Mouse (Mus musculus) kidney, embryonic 15.5 days (tissue): ENCODE data around the gene Hspa2. TPM values are rescaled to one million over a fixed set of nuclear protein-coding genes. Genes with fewer than 3 reads are reported as not detected.
A peak's percentile ranks its signal among the peaks of the same experiment; 100 is the strongest.
"Not testable (repeated sequence)": the region's sequence is repeated elsewhere in the genome, so short reads cannot be mapped to it uniquely, and the experiment has no call there.

ENCODE experiments used
- ATAC-seq: fragments of 200-750 bp; cut with Nextera tagmentation; replicated peaks from 2 replicates; pipeline ENCODE4 v1.8.0; 2017; ENCODE audit warnings: moderate TSS enrichment; ENCODE audit not compliant: low FRiP score
- H3K27ac ChIP-seq: fragments of 300-500 bp; sonication (generic); 2 replicates; pipeline ENCODE4 v1.5.1; 2015; ENCODE audit warnings: mild to moderate bottlenecking, inconsistent platforms
- H3K27me3 ChIP-seq: fragments of 300-500 bp; sonication (generic); 2 replicates; pipeline ENCODE4 v1.6.1; 2015; ENCODE audit warnings: inconsistent platforms
- H3K36me3 ChIP-seq: fragments of 300-500 bp; sonication (generic); 2 replicates; pipeline ENCODE4 v1.6.1; 2015; ENCODE audit warnings: inconsistent platforms
- H3K4me1 ChIP-seq: fragments of 300-500 bp; sonication (generic); 2 replicates; pipeline ENCODE4 v1.6.1; 2015; ENCODE audit warnings: inconsistent platforms
- H3K4me2 ChIP-seq: fragments of 300-500 bp; sonication (generic); 2 replicates; pipeline ENCODE4 v1.6.1; 2015; ENCODE audit warnings: moderate library complexity, mild to moderate bottlenecking, inconsistent platforms
- H3K4me3 ChIP-seq: fragments of 300-500 bp; sonication (generic); replicated peaks from 2 replicates; pipeline ENCODE4 v1.5.1; 2015; ENCODE audit warnings: mild to moderate bottlenecking, inconsistent platforms
- H3K9ac ChIP-seq: fragments of 300-500 bp; sonication (generic); 2 replicates; pipeline ENCODE4 v1.6.1; 2015; ENCODE audit warnings: mild to moderate bottlenecking, inconsistent platforms
- H3K9me3 ChIP-seq: fragments of 300-500 bp; sonication (generic); replicated peaks from 2 replicates; pipeline ENCODE4 v1.6.1; 2016; ENCODE audit warnings: inconsistent platforms
- WGBS: fragments of 180-500 bp; shearing (Covaris S2); methylation state at CpG from one replicate; pipeline ENCODE4 v1.1.7; 2015; ENCODE audit warnings: mixed read lengths; 5-methylcytosine and 5-hydroxymethylcytosine counted together
- polyA plus RNA-seq: library from polyadenylated mRNA; unstranded; fragments of >200 nt; fragmentation: Nextera tagmentation; extraction: Ambion mirVana; gene quantifications from 2 replicates; pipeline ENCODE4 v1.2.1, GENCODE M21; 2015

The Hspa2 gene
- polyA plus RNA-seq, 1 experiment from 2014 or later: 10.3 TPM

DNA sequence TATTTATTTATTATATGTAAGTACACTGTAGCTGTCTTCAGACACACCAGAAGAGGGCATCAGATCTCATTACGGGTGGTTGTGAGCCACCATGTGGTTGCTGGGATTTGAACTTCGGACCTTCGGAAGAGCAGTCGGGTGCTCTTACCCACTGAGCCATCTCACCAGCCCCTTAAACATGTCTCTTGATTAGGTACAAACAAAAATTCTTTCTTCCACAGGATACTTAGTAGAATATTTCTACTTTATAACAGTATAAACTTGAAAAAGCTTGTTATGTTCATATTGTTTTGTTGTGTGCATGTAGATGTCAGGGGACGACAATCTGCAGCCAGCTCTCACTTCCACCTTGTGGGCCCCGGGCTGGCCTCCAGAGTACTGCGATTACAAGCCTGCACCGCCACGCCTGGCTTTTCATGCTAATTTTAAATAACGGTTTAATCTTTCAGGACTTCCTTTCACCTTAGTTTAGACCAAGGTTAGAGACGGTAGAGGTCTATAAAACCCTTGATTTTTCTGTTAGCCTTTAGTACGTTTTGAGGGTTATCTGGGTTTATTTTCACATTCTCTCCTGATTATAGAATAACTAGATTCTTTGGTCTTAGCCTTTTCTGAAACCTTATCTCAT lies 11.5 kb downstream of the Hspa2 start:
- Histone ChIP-seq H3K9ac (no peak overlapping the region), H3K9me3 (peaks cover 4% of the 10 kb centered on the region; the same call in 1 of the 2 replicates), H3K27ac (no peak overlapping the region), H3K4me1 (peaks cover 8% of the 10 kb centered on the region; the same call in 1 of the 2 replicates), H3K27me3 (no peaks in the 10 kb centered on the region), H3K4me3 (no peak overlapping the region), H3K4me2 (no peak overlapping the region), H3K36me3 (no peaks in the 10 kb centered on the region)
- no peak for ATAC-seq
- 88% methylated on average over 12 of the region's 12 CpGs for WGBS

DNA sequence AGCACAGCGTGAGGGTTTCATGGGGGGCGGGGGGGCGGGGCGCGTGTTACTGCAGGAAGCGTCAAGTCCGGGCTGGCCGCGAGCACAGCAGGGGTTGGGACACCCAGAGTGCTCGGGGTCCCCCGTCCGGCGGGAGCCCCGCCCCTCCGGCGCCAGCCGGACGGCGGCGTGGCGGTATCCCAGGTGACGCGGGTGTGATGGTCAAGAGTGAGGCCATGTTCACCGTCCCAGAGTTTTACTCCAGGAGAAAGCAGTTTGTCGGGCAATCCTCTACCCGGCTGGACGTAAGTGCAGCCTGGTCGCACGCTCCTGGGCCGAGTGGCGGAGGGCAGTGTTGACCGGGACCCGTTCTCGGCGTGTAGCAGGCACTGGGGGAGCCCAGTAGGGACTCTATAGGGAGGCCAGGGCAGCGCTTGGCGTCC lies 13.5 kb downstream of the Hspa2 start, which contains the start of gene Ppp1r36:
Gene Ppp1r36, plus strand, starts transcription at position 106 of the 422 bp plus-strand sequence.
- ATAC-seq: peak; percentile 90
- 1% methylated on average over 37 of the region's 37 CpGs for WGBS
- Histone ChIP-seq H3K4me1 (peaks cover 8% of the 10 kb centered on the region; the same call in 1 of the 2 replicates), H3K9ac (peak within 1 kb of the TSS; percentile 43), H3K36me3 (no peaks in the 10 kb centered on the region), H3K9me3 (peaks cover 4% of the 10 kb centered on the region; the same call in 1 of the 2 replicates), H3K27me3 (no peaks in the 10 kb centered on the region), H3K4me3 (peak within 1 kb of the TSS; percentile 49), H3K4me2 (peak within 1 kb of the TSS; percentile 83), H3K27ac (peak within 1 kb of the TSS; percentile 45)

- ATAC-seq: no peak
- Histone ChIP-seq H3K4me2 (no peak overlapping the region), H3K4me1 (peaks cover 8% of the 10 kb centered on the region; the same call in 1 of the 2 replicates), H3K36me3 (no peaks in the 10 kb centered on the region), H3K4me3 (no peak overlapping the region), H3K9ac (no peak overlapping the region), H3K27me3 (no peaks in the 10 kb centered on the region), H3K9me3 (peaks cover 4% of the 10 kb centered on the region; the same call in 1 of the 2 replicates), H3K27ac (no peak overlapping the region)
- 93% methylated on average over 5 of the region's 5 CpGs for WGBS
These were observed 14.4 kb downstream of the Hspa2 start for GRCm38 (mm10) chr12:76418346-76418745.

GRCm38 (mm10) chr12:76425256-76425655 lies 21.3 kb downstream of the Hspa2 start:
- Histone ChIP-seq H3K27me3 (0 out of 2 replicates have a peak, but pooled peaks cover 3% of the 10 kb centered on the region), H3K9ac (no peak overlapping the region), H3K27ac (no peak overlapping the region), H3K4me3 (no peak overlapping the region), H3K4me2 (no peak overlapping the region), H3K4me1 (peaks cover 5% of the 10 kb centered on the region; the same call in 1 of the 2 replicates), H3K36me3 (no peaks in the 10 kb centered on the region), H3K9me3 (no peaks in the 10 kb centered on the region)
- ATAC-seq: no peak
- WGBS: 94% methylated on average over 3 of the region's 3 CpGs

DNA sequence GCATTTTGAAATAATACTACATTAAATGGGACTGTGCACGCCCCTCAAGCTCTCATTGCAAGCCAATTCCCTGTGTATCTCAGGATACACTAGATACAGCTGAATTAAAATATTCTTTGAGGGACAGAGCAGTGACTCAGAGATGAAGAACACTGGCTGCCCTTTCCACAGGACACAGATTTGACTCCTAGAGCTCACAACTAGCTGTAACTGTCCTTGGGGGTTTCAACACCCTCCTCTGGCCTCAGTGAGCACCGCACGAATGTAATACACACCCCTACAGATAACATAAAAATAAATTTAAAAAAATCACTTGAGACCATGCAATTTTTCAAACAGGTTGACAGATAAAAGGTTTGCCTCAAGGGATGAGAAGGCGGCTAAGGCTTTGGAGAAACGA lies 23.6 kb downstream of the Hspa2 start:
- 53% methylated on average over 5 of the region's 5 CpGs for WGBS

GRCm38 (mm10) chr12:76430879-76431406 lies 27.0 kb downstream of the Hspa2 start:
- Histone ChIP-seq H3K4me2 (no peak overlapping the region), H3K4me3 (no peak overlapping the region), H3K27me3 (peaks cover 8% of the 10 kb centered on the region; the same call in 1 of the 2 replicates), H3K9ac (no peak overlapping the region), H3K4me1 (peaks cover 17% of the 10 kb centered on the region), H3K9me3 (no peaks in the 10 kb centered on the region), H3K36me3 (no peaks in the 10 kb centered on the region), H3K27ac (no peak overlapping the region)
- ATAC-seq: no peak
- WGBS: 53% methylated on average over 5 of the region's 5 CpGs

More for the DNA sequence above, 23.6 kb downstream of the Hspa2 start:
- H3K36me3 ChIP-seq: no peaks in the 10 kb centered on the region
- H3K27me3 ChIP-seq: 0 out of 2 replicates have a peak, but pooled peaks cover 3% of the 10 kb centered on the region
- peaks cover 5% of the 10 kb centered on the region; the same call in 1 of the 2 replicates for H3K4me1 ChIP-seq
- H3K27ac ChIP-seq: no peak overlapping the region
- no peaks in the 10 kb centered on the region for H3K9me3 ChIP-seq
- H3K9ac ChIP-seq: no peak overlapping the region
- no peak overlapping the region for H3K4me3 ChIP-seq
- H3K4me2 ChIP-seq: no peak overlapping the region
- no peak for ATAC-seq

DNA sequence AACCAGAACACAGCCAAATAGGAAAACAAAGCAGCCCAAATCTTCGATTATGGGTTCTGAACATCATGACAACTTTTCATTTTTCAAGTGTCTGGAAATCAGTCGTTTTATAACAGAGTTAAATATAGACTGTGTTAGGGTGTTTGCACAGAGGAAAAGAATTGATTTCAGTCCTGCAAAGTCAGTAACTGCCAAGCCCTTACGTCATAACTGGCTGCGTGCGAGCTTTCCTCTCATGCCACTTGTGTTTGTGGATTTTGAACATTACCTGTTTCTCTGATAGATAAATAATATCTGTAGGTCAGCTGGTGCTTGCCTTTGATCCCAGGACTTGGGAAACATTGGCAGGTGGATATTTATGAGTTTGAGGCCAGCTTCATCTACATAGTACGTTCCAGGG lies 27.5 kb downstream of the Hspa2 start:
- no peaks in the 10 kb centered on the region for H3K9me3 ChIP-seq
- no peaks in the 10 kb centered on the region for H3K36me3 ChIP-seq
- no peak overlapping the region for H3K4me3 ChIP-seq
- no peak for ATAC-seq
- H3K9ac ChIP-seq: no peak overlapping the region
- peaks cover 17% of the 10 kb centered on the region for H3K4me1 ChIP-seq
- peaks cover 13% of the 10 kb centered on the region; the same call in 1 of the 2 replicates for H3K27me3 ChIP-seq
- no peak overlapping the region for H3K4me2 ChIP-seq
- WGBS: 89% methylated on average over 6 of the region's 6 CpGs
- H3K27ac ChIP-seq: no peak overlapping the region

DNA sequence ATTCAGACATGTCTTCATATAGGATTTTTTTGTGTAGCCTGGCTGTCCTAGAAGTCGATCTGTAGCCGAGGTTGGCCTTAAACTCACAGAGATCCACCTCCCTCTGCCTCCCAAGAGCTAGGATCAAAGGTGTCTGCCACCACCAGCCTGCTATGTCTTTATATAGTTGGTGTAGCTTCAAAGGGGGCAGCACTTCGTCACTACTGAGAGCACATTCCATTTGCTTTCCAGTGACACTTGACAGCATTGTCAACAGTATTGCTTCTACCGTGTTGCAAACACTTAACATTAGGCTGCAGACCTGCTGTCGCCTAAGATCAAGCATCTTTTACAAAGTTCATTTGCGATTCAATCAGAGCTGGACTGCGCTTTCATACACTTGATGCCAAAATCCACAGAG lies 30.1 kb downstream of the Hspa2 start:
- no peak overlapping the region for H3K4me2 ChIP-seq
- peaks cover 12% of the 10 kb centered on the region for H3K4me1 ChIP-seq
- H3K9me3 ChIP-seq: no peaks in the 10 kb centered on the region
- no peaks in the 10 kb centered on the region for H3K36me3 ChIP-seq
- no peak overlapping the region for H3K4me3 ChIP-seq
- WGBS: 38% methylated on average over 7 of the region's 7 CpGs
- ATAC-seq: no peak
- no peak overlapping the region for H3K9ac ChIP-seq
- H3K27me3 ChIP-seq: peaks cover 9% of the 10 kb centered on the region; the same call in 1 of the 2 replicates
- no peak overlapping the region for H3K27ac ChIP-seq

- Histone ChIP-seq H3K4me1 (peaks cover 12% of the 10 kb centered on the region), H3K9me3 (no peaks in the 10 kb centered on the region), H3K4me2 (peak overlapping the region; percentile 69), H3K27me3 (peaks cover 9% of the 10 kb centered on the region; the same call in 1 of the 2 replicates), H3K4me3 (peak overlapping the region; percentile 44), H3K36me3 (no peaks in the 10 kb centered on the region), H3K27ac (no peak overlapping the region), H3K9ac (peak overlapping the region; percentile 41; the same call in 1 of the 2 replicates)
- 2% methylated on average over 17 of the region's 17 CpGs for WGBS
- ATAC-seq: peak; percentile 80
These were observed 31.1 kb downstream of the Hspa2 start for GRCm38 (mm10) chr12:76435084-76435483.

GRCm38 (mm10) chr12:76435549-76435948 lies 31.6 kb downstream of the Hspa2 start:
- Histone ChIP-seq H3K36me3 (no peaks in the 10 kb centered on the region), H3K9ac (peak overlapping the region; percentile 41; the same call in 1 of the 2 replicates), H3K4me1 (peaks cover 12% of the 10 kb centered on the region), H3K27ac (no peak overlapping the region), H3K27me3 (peaks cover 9% of the 10 kb centered on the region; the same call in 1 of the 2 replicates), H3K9me3 (no peaks in the 10 kb centered on the region), H3K4me2 (peak overlapping the region; percentile 69), H3K4me3 (peak overlapping the region; percentile 44)
- ATAC-seq: no peak; the same call in 1 of the 2 replicates
- WGBS: 46% methylated on average over 8 of the region's 8 CpGs

DNA sequence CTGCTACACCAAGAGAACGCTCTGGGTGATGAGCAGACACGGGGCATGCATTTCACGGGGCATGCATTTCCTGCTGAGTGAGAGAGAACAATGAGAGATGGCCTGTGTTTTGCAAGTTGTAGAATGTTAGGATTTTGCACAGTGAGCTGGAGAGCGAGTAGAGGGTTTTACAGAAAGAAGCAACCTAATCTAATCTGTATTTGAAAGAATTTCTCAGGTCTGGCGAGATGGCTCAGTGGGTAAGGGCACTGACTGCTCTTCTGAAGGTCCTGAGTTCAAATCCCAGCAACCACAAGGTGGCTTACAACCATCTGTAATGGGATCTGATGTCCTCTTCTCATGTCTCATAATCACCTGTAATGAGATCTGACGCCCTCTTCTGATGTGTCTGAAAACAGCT lies 39.5 kb downstream of the Hspa2 start:
- ATAC-seq: not testable (repeated sequence)

DNA sequence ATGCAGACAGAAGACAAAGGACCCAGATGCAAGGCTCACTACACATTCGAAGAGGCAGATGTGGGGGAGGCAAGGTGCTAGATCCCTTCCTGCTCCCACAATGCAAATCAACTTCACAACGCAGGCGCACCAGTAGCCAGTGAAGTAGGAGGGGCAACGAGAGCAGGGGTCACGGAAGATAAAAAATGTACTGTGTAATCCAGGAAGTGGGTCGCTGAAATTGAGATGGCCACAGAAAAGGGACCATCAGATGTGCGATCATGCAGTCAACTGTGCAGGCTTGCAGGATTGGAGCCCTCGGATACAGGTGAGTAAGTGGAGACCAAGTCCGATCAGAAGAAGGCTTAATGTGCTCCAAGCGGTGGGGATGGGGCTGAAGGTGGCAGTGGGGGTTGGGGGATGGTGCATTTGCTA lies 40.4 kb downstream of the Hspa2 start:
- Histone ChIP-seq H3K9me3 (no peaks in the 10 kb centered on the region), H3K36me3 (no peaks in the 10 kb centered on the region), H3K27me3 (no peaks in the 10 kb centered on the region), H3K4me3 (peak overlapping the region; percentile 35), H3K9ac (no peak overlapping the region), H3K27ac (peak overlapping the region; percentile 47), H3K4me2 (peak overlapping the region; percentile 32), H3K4me1 (peaks cover 22% of the 10 kb centered on the region)
- 28% methylated on average over 10 of the region's 10 CpGs for WGBS
- ATAC-seq: peak; percentile 22

More for the DNA sequence above, 39.5 kb downstream of the Hspa2 start:
- peaks cover 22% of the 10 kb centered on the region for H3K4me1 ChIP-seq
- H3K9me3 ChIP-seq, H3K36me3 ChIP-seq, H3K4me3 ChIP-seq, H3K4me2 ChIP-seq, H3K27me3 ChIP-seq, H3K9ac ChIP-seq, H3K27ac ChIP-seq: not testable (repeated sequence)
- 80% methylated on average over 6 of the region's 6 CpGs for WGBS
